Mouse (Mus musculus) kidney, embryonic 14.5 days (tissue): ENCODE data around the gene Akt1s1. TPM values are rescaled to one million over a fixed set of nuclear protein-coding genes. Genes with fewer than 3 reads are reported as not detected.

Experiments
- ATAC-seq: fragments of 200-750 bp; cut with Nextera tagmentation; 2 replicates; pipeline ENCODE4 v1.8.0; 2017; ENCODE audit warnings: moderate number of reproducible peaks, mild to moderate bottlenecking, moderate TSS enrichment, moderate library complexity; ENCODE audit not compliant: low FRiP score, low TSS enrichment
- H3K27ac ChIP-seq: fragments of 300-500 bp; sonication (generic); 2 replicates; pipeline ENCODE4 v1.5.1; 2014; ENCODE audit warnings: low read depth, mild to moderate bottlenecking, low read length, moderate library complexity, mixed read lengths
- H3K27me3 ChIP-seq: fragments of 300-500 bp; sonication (generic); 2 replicates; pipeline ENCODE4 v1.6.1; 2014; ENCODE audit warnings: mild to moderate bottlenecking, low read length; ENCODE audit not compliant: control insufficient read depth, insufficient read depth
- H3K36me3 ChIP-seq: fragments of 300-500 bp; sonication (generic); 2 replicates; pipeline ENCODE4 v1.6.1; 2014; ENCODE audit warnings: low read length, mixed read lengths; ENCODE audit not compliant: control insufficient read depth, insufficient read depth
- H3K4me1 ChIP-seq: fragments of 300-500 bp; sonication (generic); 2 replicates; pipeline ENCODE4 v1.6.1; 2014; ENCODE audit warnings: low read length, mixed read lengths; ENCODE audit not compliant: control insufficient read depth, insufficient read depth
- H3K4me2 ChIP-seq: fragments of 300-500 bp; sonication (generic); replicated peaks from 2 replicates; pipeline ENCODE4 v1.6.1; 2014; ENCODE audit warnings: low read depth, mild to moderate bottlenecking, low read length
- H3K4me3 ChIP-seq: fragments of 300-500 bp; sonication (generic); 2 replicates; pipeline ENCODE4 v1.5.1; 2014; ENCODE audit warnings: mild to moderate bottlenecking, low read length
- H3K9ac ChIP-seq: fragments of 300-500 bp; sonication (generic); 2 replicates; pipeline ENCODE4 v1.6.1; 2014; ENCODE audit warnings: low read depth, mild to moderate bottlenecking, low read length, moderate library complexity
- H3K9me3 ChIP-seq: fragments of 300-500 bp; sonication (generic); 2 replicates; pipeline ENCODE4 v1.6.1; 2016; ENCODE audit warnings: low read length; ENCODE audit not compliant: control insufficient read depth
- WGBS: fragments of 180-500 bp; shearing (Covaris S2); extraction: QIAGEN DNeasy Blood & Tissue Kit; methylation state at CpG from one replicate; pipeline ENCODE4 v1.1.7; 2014; 5-methylcytosine and 5-hydroxymethylcytosine counted together
- polyA plus RNA-seq: library from polyadenylated mRNA; unstranded; fragments of >200 nt; fragmentation: Nextera tagmentation; extraction: Ambion mirVana; gene quantifications from 2 replicates; pipeline ENCODE4 v1.2.1, GENCODE M21; 2014

The Akt1s1 gene
- polyA plus RNA-seq, 1 experiment from 2014 or later, result 51.4 TPM

- H3K4me2 ChIP-seq, result no peak overlapping the region
- H3K9ac ChIP-seq, result no peak overlapping the region
- H3K36me3 ChIP-seq, result peaks cover 57% of the 10 kb centered on the region
- 88% methylated on average over 8 of the region's 8 CpGs for WGBS
- no peaks in the 10 kb centered on the region for H3K9me3 ChIP-seq
- ATAC-seq, result no peak
- peaks cover 39% of the 10 kb centered on the region for H3K4me1 ChIP-seq
- H3K27me3 ChIP-seq, result no peaks in the 10 kb centered on the region
- no peak overlapping the region; the same call in 1 of the 2 replicates for H3K27ac ChIP-seq
- no peak overlapping the region for H3K4me3 ChIP-seq
Observed at GRCm38 (mm10) chr7:44862434-44862833, 13.6 kb downstream of the Akt1s1 start.

GRCm38 (mm10) chr7:44863210-44863609, 14.4 kb downstream of the Akt1s1 start:
- Histone ChIP-seq H3K36me3 (peaks cover 57% of the 10 kb centered on the region), H3K9me3 (no peaks in the 10 kb centered on the region), H3K27ac (no peak overlapping the region), H3K9ac (no peak overlapping the region), H3K4me2 (no peak overlapping the region), H3K27me3 (no peaks in the 10 kb centered on the region), H3K4me3 (no peak overlapping the region), H3K4me1 (peaks cover 38% of the 10 kb centered on the region)
- 91% methylated on average over 14 of the region's 14 CpGs for WGBS
- no peak for ATAC-seq

- Histone ChIP-seq H3K27me3 (no peaks in the 10 kb centered on the region), H3K4me1 (peaks cover 35% of the 10 kb centered on the region), H3K9ac (no peak overlapping the region), H3K27ac (no peak overlapping the region), H3K36me3 (peaks cover 57% of the 10 kb centered on the region), H3K9me3 (no peaks in the 10 kb centered on the region), H3K4me3 (no peak overlapping the region), H3K4me2 (no peak overlapping the region)
- 87% methylated on average over 11 of the region's 11 CpGs for WGBS
- ATAC-seq, result no peak
Observed at GRCm38 (mm10) chr7:44863982-44864494, 15.2 kb downstream of the Akt1s1 start.

GRCm38 (mm10) chr7:44864595-44865542, 16.1 kb downstream of the Akt1s1 start:
- 83% methylated on average over 24 of the region's 24 CpGs for WGBS
- no peak for ATAC-seq
- Histone ChIP-seq H3K27me3 (no peaks in the 10 kb centered on the region), H3K27ac (no peak overlapping the region), H3K36me3 (peaks cover 57% of the 10 kb centered on the region), H3K4me1 (peaks cover 35% of the 10 kb centered on the region), H3K4me2 (no peak overlapping the region), H3K9me3 (no peaks in the 10 kb centered on the region), H3K9ac (0 out of 2 replicates have a peak overlapping the region, but pooled peaks have one; percentile 2), H3K4me3 (no peak overlapping the region)

- no peaks in the 10 kb centered on the region for H3K9me3 ChIP-seq
- ATAC-seq, result no peak
- H3K9ac ChIP-seq, result peak overlapping the region; percentile 97; the same call in 1 of the 2 replicates
- H3K27ac ChIP-seq, result peak overlapping the region; percentile 42; the same call in 1 of the 2 replicates
- peak overlapping the region; percentile 90 for H3K4me2 ChIP-seq
- no peaks in the 10 kb centered on the region for H3K27me3 ChIP-seq
- H3K36me3 ChIP-seq, result peaks cover 55% of the 10 kb centered on the region
- WGBS, result 42% methylated on average over 15 of the region's 15 CpGs
- H3K4me1 ChIP-seq, result peaks cover 37% of the 10 kb centered on the region
- peak overlapping the region; percentile 96; the same call in 1 of the 2 replicates for H3K4me3 ChIP-seq
Observed at GRCm38 (mm10) chr7:44866276-44867009, 17.7 kb downstream of the Akt1s1 start.

GRCm38 (mm10) chr7:44867010-44867702, 18.4 kb downstream of the Akt1s1 start:
- peaks cover 37% of the 10 kb centered on the region for H3K4me1 ChIP-seq
- H3K9me3 ChIP-seq, result no peaks in the 10 kb centered on the region
- H3K4me2 ChIP-seq, result peak overlapping the region; percentile 90
- ATAC-seq, result no peak
- peak overlapping the region; percentile 96 for H3K4me3 ChIP-seq
- H3K36me3 ChIP-seq, result peaks cover 48% of the 10 kb centered on the region
- 34% methylated on average over 19 of the region's 19 CpGs for WGBS
- no peak overlapping the region for H3K27ac ChIP-seq
- peak overlapping the region; percentile 97; the same call in 1 of the 2 replicates for H3K9ac ChIP-seq
- no peaks in the 10 kb centered on the region for H3K27me3 ChIP-seq

- peak overlapping the region; percentile 97; the same call in 1 of the 2 replicates for H3K9ac ChIP-seq
- no peak for ATAC-seq
- H3K36me3 ChIP-seq, result peaks cover 42% of the 10 kb centered on the region
- peaks cover 37% of the 10 kb centered on the region for H3K4me1 ChIP-seq
- 25% methylated on average over 9 of the region's 9 CpGs for whole genome bisulfite sequencing
- no peak overlapping the region for H3K27ac ChIP-seq
- peak overlapping the region; percentile 96 for H3K4me3 ChIP-seq
- no peaks in the 10 kb centered on the region for H3K9me3 ChIP-seq
- peak overlapping the region; percentile 90 for H3K4me2 ChIP-seq
- H3K27me3 ChIP-seq, result no peaks in the 10 kb centered on the region
Observed at GRCm38 (mm10) chr7:44867802-44868201, 19.0 kb downstream of the Akt1s1 start.

GRCm38 (mm10) chr7:44868465-44868864, 19.7 kb downstream of the Akt1s1 start:
- WGBS, result 4% methylated on average over 16 of the region's 16 CpGs
- ATAC-seq, result no peak
- Histone ChIP-seq H3K27ac (peak overlapping the region; percentile 100), H3K27me3 (no peaks in the 10 kb centered on the region), H3K4me1 (peaks cover 40% of the 10 kb centered on the region), H3K36me3 (peaks cover 35% of the 10 kb centered on the region), H3K9ac (peak overlapping the region; percentile 97), H3K4me2 (peak overlapping the region; percentile 90), H3K4me3 (peak overlapping the region; percentile 96), H3K9me3 (no peaks in the 10 kb centered on the region)
